Mouse (Mus musculus) thymus, adult 2 months (tissue): Measurements from ENCODE around the gene Sypl2. TPM values are rescaled to one million over a fixed set of nuclear protein-coding genes. Genes with fewer than 3 reads are reported as not detected.
A peak's percentile ranks its signal among the peaks of the same experiment; 100 is the strongest.

Experiments
- DNase-seq: peaks from one replicate; pipeline ENCODE4 v3.0.0; 2021
- H3K27ac ChIP-seq: fragments of 200-500 bp; 2 replicates; pipeline ENCODE4 v1.5.1; 2012; ENCODE audit warnings: low read length, control low read depth; ENCODE audit not compliant: control insufficient read depth, insufficient read depth
- H3K27me3 ChIP-seq: fragments of 200-500 bp; 2 replicates; pipeline ENCODE4 v1.6.1; 2012; ENCODE audit warnings: mild to moderate bottlenecking, low read length, moderate library complexity, mixed read lengths; ENCODE audit not compliant: control insufficient read depth, insufficient read depth
- H3K36me3 ChIP-seq: fragments of 200-500 bp; 2 replicates; pipeline ENCODE4 v1.6.1; 2012; ENCODE audit warnings: mild to moderate bottlenecking, low read length, moderate library complexity; ENCODE audit not compliant: control insufficient read depth, insufficient read depth
- H3K4me1 ChIP-seq: fragments of 200-500 bp; replicated peaks from 2 replicates; pipeline ENCODE4 v1.6.1; 2012; ENCODE audit warnings: low read length; ENCODE audit not compliant: control insufficient read depth, insufficient read depth
- H3K4me3 ChIP-seq: fragments of 200-500 bp; 2 replicates; pipeline ENCODE4 v1.5.1; 2012; ENCODE audit warnings: mild to moderate bottlenecking, low read length, control low read depth, moderate library complexity; ENCODE audit not compliant: control insufficient read depth, insufficient read depth
- CTCF ChIP-seq: fragments of 200-500 bp; IDR thresholded peaks from 2 replicates; pipeline ENCODE4 v1.5.1; 2012; ENCODE audit warnings: mild to moderate bottlenecking, control low read depth, low read length, moderate library complexity, borderline replicate concordance; ENCODE audit not compliant: control insufficient read depth, poor library complexity, insufficient read depth; ENCODE audit errors: extremely low read depth
- POLR2A ChIP-seq: fragments of 200-500 bp; IDR thresholded peaks from 2 replicates; pipeline ENCODE4 v1.6.1; 2012; ENCODE audit warnings: mild to moderate bottlenecking, low read length, control low read depth, moderate library complexity; ENCODE audit not compliant: control insufficient read depth, poor library complexity, insufficient read depth; ENCODE audit errors: extremely low read depth
- WGBS: fragments of 180-500 bp; shearing (Covaris S2); methylation state at CpG from one replicate; pipeline ENCODE4 v1.1.7; 2018; 5-methylcytosine and 5-hydroxymethylcytosine counted together
- polyA plus RNA-seq: library from polyadenylated mRNA; depleted of rRNA; stranded (reverse); fragments of >200 nt; gene quantifications from 2 replicates; pipeline ENCODE4 v1.2.3, GENCODE M21; 2012

Sypl2 gene
- polyA plus RNA-seq, 1 experiment = 0.40 TPM

- TF ChIP-seq CTCF (no peak), POLR2A (no peak)
- Histone ChIP-seq H3K4me3 (no peak overlapping the region), H3K4me1 (no peaks in the 10 kb centered on the region), H3K36me3 (no peaks in the 10 kb centered on the region), H3K27me3 (no peaks in the 10 kb centered on the region), H3K27ac (no peak overlapping the region)
- 36% methylated on average over 2 of the region's 2 CpGs for WGBS
- no peak for DNase-seq
These were observed 45.9 kb downstream of the Sypl2 start for GRCm38 (mm10) chr3:108180514-108180913.

GRCm38 (mm10) chr3:108178756-108179715 is 47.4 kb downstream of the Sypl2 start:
- Histone ChIP-seq H3K27me3 (no peaks in the 10 kb centered on the region), H3K4me3 (no peak overlapping the region), H3K4me1 (no peaks in the 10 kb centered on the region), H3K27ac (no peak overlapping the region), H3K36me3 (no peaks in the 10 kb centered on the region)
- 93% methylated on average over 7 of the region's 7 CpGs for WGBS
- TF ChIP-seq POLR2A = no peak
- TF ChIP-seq CTCF = no peak
- DNase-seq = no peak

GRCm38 (mm10) chr3:108174672-108175531 is 51.5 kb downstream of the Sypl2 start:
- H3K27ac ChIP-seq = no peak overlapping the region
- no peak for DNase-seq

GRCm38 (mm10) chr3:108169199-108169598 is 57.2 kb downstream of the Sypl2 start:
- 0 out of 2 replicates have a peak, but pooled peaks cover 5% of the 10 kb centered on the region for H3K4me1 ChIP-seq
- WGBS = 70% methylated on average over 3 of the region's 3 CpGs

More at GRCm38 (mm10) chr3:108174672-108175531, 51.5 kb downstream of the Sypl2 start:
- H3K27me3 ChIP-seq = no peaks in the 10 kb centered on the region
- no peak overlapping the region for H3K4me3 ChIP-seq
- TF ChIP-seq POLR2A = no peak
- TF ChIP-seq CTCF = no peak
- H3K36me3 ChIP-seq = no peaks in the 10 kb centered on the region
- no peaks in the 10 kb centered on the region for H3K4me1 ChIP-seq
- 75% methylated on average over 14 of the region's 14 CpGs for WGBS

GRCm38 (mm10) chr3:108167499-108167898 is 58.9 kb downstream of the Sypl2 start:
- no peaks in the 10 kb centered on the region for H3K36me3 ChIP-seq
- 79% methylated on average over 14 of the region's 14 CpGs for WGBS
- no peak overlapping the region for H3K27ac ChIP-seq
- H3K27me3 ChIP-seq = no peaks in the 10 kb centered on the region
- no peak overlapping the region for H3K4me3 ChIP-seq
- 0 out of 2 replicates have a peak, but pooled peaks cover 5% of the 10 kb centered on the region for H3K4me1 ChIP-seq
- DNase-seq = no peak
- TF ChIP-seq POLR2A = no peak
- no peak for TF ChIP-seq CTCF

More at GRCm38 (mm10) chr3:108169199-108169598, 57.2 kb downstream of the Sypl2 start:
- Histone ChIP-seq H3K27me3 (no peaks in the 10 kb centered on the region), H3K27ac (no peak overlapping the region), H3K36me3 (no peaks in the 10 kb centered on the region), H3K4me3 (no peak overlapping the region)
- DNase-seq = no peak
- TF ChIP-seq POLR2A (no peak), CTCF (no peak)

GRCm38 (mm10) chr3:108166486-108167211 is 59.8 kb downstream of the Sypl2 start:
- TF ChIP-seq POLR2A = no peak
- no peak for TF ChIP-seq CTCF
- Histone ChIP-seq H3K27me3 (no peaks in the 10 kb centered on the region), H3K36me3 (no peaks in the 10 kb centered on the region), H3K27ac (no peak overlapping the region), H3K4me1 (0 out of 2 replicates have a peak, but pooled peaks cover 5% of the 10 kb centered on the region), H3K4me3 (no peak overlapping the region)
- WGBS = 49% methylated on average over 10 of the region's 11 CpGs
- DNase-seq = peak; percentile 26
